Mouse (Mus musculus): ENCODE results near the gene Ncan.
A peak's percentile ranks its signal among the peaks of the same experiment; 100 is the strongest.

Gene Ncan

DNA sequence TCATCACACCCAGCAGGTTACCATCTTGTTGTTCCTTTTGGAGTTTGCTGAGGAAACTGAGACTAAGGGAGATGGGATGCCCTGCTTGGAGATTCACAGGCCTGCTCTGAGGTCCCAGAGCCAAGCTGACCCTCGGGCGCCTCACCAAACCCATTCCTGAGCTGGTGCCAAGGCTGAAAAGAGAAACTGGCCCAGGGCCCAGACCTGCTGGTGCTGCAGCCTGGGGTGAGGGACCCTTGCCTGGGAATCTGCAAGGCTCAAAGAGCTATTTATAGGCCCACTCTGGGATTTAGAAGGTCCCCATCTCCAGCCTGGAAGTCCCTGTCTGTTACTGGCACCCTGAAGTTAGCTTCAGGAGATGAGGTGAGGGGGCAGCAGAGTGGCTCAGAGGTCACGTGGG lies 7.8 kb upstream of the Ncan start:
- no peak for DNase-seq

DNA sequence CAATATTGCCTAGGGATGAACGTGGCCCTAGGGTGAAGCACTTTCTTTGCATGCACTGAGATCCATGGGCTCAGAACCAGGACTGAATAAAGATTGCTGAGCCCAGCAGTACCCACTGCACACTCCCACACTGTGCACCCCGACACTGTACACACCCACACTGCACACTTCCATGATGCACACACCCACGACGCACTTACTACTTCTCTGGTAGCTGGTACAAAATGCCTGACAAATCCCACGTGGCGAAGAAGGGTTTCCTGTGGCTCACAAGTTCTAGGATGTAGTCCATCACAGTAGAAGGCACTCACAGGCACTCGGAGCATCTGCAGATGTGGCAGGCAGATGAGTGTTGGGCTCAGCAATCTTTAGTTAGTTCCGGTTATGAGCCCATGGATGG lies 4.3 kb upstream of the Ncan start:
- no peak for DNase-seq

DNA sequence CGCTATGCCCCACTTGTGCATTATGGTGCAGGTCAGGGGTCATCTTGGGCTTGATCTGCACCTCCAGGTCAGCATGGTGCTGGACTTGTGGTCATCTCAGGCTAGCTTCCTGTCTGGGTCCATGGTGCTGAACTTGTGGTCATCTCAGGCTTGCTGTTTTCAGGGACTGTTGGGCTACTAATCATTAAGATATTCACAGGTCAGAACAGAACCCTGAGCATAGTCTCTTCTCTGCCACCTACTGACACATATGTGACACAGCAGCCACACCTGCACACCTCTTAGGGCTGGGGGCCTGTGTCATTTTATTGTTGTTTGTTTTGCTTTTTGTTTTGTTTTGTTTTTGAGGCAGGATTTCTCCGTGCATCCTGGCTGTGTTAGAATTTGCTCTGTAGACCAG lies 2.2 kb upstream of the Ncan start:
- DNase-seq: peak; percentile 16

DNA sequence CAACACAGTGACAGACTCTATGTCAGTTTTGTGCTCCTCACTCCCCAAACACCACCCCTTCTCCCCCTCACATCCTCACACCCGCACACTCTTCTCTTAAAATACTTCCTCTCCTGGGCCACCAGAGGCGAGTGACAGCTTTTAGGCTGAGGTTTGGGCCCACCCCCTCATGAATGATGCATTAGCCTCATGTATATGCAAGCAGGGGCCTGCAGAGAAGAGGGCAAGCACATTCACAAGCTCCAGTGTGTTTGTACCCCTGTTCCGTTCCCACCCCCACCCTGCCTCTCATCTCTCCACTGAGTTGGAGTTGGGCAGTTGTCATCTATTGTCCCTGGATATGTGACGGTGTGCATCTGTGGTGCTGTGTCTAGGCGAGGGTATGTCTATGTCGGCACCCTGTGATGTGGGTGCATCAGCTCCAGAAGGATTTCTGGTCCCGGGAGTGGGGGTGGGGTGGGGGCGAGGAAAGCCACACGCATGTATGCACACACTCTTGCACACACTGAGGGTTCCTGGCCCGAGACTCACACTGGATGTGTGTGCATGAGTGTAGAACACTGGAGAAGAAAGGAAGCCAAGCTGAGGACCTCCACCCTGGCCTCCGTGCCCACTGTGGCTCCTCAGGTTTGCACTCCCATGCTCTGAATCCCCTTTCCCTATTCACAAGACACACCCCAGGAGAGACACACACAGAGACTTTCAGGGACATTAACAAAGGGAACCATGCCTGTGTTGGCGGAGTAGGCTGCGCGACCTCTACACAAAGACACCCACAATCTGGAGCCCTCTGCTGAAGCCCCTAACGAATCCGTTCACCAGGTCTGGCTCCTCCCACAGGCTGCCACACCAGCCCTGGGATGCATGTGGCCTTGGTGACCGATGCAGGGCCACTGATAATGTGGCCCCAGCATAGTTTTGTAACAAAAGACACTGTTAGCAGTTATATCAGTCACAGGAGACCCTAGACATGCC lies 1.7 kb downstream of the Ncan start:
- DNase-seq: peak; percentile 78

DNA sequence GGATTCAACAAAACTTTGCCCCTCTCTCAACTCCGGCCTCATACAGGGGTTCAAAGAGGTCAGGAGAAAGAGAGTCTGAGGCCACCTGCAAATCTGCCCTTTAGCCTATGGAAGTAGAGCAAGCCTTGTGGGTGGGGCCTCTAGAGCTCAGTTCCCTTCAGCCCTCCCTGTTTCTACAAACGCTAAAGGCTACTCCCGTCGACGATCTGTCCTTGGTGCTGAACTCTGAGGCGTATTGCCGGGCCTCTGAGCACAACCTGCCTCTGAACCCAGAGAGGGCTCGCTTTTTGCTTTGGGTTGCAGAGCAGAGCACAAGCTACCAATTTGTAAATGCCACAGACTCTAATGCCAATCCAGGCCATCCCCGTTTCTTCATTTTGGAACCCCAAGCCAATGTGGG lies 3.1 kb downstream of the Ncan start:
- DNase-seq: peak; percentile 84

DNA sequence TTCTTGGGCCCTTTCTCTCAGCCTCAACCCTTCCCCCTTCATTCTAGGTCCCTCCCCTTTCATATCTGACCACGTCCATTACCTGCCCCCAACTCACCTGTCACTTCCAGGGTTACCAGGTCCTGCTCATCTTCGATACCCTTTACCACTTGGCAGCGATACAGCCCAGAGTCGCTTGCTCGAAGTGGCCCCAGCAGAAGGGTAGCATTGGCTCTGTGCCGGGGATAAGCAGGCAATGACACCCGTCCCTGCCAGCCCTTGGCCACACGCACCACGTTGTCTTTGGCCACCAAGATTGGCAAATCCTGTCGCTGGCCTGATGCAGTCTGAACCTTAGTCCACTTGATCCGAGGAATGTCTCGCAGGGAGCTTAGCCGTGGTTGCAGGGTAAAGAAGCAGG lies 5.8 kb downstream of the Ncan start:
- DNase-seq: no peak

DNA sequence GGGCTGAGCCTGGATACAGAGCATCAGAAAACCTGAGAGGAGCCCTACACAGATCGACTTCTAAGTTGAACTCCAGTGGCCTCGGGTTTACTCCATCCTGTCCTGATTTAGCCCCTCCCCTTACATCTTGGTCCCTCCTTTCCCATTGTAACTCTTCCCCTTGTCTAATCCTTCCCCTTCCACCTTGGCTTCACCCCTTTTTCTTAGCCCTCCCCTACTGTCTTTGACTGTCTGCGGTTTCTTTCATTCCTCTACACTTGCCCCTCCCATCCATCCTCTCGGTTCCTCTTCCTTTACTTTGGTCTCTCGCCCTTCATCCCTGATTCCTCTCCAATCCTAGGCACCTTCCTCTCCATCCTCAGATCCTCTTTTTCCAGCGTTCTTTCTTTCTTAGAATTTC lies 6.2 kb downstream of the Ncan start:
- no peak for DNase-seq

DNA sequence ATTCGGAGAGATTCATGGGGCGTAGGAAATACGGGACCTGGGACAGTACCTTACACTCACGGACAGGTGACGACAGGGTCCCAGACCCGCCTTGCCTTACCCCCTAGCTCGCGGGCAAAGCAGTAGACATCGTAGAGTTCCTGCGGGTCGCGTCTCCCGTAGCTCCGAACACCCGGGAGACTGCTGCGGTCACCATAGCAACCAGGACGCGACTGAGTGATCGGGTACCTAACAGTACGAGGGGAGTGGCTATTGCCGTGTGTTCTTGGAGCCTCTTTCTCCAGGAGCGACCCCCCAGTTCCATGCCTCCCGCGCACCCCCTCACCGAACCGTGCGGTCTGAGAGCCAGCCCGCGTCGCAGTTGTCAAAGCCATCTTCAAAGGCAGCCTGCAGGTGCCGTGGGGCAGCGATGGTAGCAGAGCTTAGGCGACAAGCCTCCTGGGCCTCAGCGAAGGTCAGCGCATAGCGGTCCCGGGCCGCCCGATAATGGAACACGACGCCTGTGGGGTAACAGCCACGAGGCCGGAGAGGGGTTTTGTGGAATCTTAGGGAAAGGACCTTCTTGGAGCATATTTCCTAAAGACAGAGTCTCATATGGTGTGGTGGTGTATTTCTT lies 8.2 kb downstream of the Ncan start:
- peak; percentile 47 for DNase-seq

DNA sequence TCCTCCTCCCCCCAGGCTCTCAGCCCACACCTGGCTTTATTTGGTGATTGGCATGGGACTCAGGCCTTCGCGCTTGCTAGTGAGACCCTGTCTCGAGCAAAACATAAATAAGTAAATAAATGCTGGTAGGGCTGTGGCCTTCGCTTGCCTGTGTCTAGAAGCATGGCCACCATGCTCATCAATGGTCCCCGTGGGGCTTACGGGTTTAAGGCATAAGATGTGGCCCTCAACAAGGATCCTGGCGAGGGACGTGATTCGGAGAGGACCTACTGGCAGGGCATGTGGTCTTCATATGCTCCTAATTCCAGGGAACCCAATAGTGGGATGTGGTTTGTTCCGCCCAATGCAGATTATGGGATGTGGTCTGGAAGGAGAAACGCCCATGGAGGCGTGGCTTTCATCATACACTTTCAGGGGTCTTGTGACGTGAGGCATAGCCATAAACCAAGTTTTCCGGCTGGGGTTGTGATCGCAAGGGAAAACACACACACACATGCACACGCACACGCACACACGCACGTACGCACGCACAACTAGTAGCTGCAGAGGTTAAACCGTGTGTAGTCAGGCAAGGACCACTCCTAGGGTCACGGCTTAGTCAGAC lies 9.4 kb downstream of the Ncan start:
- DNase-seq: no peak

DNA sequence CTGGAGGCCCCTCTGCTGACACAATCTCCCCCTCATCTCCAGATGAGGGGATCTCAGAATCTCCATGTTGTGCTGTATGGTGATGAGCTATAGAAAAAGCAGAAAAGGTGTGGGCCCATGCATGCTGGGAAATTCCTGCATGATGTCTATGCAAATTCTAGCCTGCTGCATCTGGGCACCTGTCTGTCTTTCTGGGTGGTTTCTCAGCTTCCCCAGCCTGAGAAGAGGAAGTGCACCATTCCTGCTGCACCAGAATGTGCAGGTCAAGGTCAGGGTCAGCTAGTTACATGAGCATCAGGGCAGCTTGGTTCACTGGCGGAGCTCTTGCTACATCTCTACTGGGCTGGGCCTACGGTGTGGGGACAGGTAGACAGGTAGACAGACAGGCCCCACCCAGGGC lies 10.2 kb downstream of the Ncan start:
- no peak for DNase-seq

DNA sequence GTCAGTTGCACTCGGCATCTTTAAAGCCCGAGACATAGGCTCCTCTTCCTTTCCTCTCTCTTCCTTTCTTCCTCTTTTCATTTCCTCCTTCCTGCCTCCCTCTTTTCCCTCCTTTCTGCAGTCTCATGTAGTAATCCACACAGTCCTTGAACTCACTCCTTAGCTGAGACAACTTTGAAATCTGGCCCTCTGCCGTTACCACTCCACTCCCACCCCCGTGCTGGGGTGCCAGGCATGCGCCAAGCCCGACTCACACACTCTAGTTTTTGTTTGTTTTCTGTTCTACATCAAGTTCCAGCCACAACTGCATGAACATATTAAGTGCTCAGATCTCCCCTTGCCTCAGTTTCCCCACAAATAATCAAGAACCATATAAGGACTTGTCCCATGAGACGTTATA lies 15.8 kb downstream of the Ncan start:
- no peak for DNase-seq

DNA sequence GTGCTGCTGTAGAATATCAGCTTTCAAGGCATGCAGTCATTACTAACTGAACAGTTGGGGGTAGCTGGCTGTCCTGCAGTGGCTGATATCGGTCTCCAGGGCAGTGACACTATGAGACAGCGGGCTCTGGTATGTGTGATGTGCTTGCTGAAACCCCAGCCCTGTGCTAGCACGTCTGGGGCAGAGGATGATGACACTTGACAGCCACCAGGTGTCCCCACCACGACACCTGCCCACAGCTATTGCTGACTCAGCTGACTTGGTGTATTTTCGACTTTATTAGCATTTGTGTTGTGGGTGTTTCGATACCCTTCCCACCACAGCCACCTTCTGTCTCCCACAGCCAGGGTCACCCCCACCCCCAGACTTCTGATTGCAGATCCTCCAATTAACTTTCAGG lies 16.2 kb downstream of the Ncan start:
- peak; percentile 42 for DNase-seq

DNA sequence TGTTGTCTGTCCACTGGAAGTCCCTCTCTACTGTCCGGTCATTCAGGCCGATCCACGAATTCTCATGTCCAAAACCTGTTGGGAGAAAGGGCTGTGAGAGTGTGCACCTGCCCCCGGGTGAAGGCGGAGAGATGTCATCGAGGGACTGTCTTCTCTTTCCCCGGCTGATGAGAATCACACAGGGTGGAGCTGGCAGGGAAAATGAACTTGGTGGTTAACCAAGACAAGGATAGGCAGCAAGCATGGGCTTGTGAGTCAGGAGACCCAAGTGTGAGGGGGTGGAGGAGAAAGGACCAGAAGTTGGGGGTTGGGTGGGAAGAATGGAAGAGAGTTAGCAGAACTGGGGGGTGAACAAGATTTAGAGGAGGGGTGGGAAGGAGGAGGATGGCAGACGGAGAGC lies 20.4 kb downstream of the Ncan start:
- no peak for DNase-seq

DNA sequence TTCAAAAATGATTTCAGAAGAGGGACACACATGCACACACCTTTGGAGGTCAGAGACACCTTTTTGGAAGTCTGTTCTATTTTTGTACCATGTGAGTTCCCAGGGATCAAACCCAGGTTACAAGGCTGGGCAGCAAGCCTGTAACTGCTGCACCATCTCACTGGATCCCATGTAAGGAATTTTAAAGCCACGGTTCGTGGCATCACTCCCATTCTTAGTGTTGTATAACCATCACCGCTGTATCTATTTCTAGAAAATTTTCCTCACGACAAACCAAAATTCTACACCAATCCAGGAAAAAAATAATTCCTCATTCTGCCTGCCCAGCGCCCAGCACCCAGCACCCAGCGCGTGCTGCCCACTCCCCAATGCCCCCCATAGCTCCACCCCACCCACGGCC lies 21.4 kb downstream of the Ncan start:
- DNase-seq: no peak

DNA sequence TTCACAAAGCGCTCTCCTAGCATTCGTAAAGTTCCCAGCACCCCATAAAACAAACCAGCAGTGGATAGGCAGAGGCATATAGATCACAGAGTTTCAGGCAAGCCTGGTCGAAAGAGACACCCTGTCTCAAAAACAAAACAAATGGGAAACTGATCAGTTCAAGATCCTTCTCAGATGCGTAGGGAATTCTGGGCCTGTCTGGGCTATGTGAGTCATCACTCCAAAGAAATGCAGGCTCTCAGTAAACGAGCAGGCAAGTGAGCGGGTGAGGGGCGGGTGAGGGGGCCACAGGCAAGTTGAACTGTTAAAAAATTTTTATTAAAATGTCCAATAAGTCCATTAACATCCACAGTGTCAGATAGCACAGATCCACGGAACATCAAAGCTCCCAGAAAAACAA lies 27.9 kb downstream of the Ncan start:
- DNase-seq: no peak

DNA sequence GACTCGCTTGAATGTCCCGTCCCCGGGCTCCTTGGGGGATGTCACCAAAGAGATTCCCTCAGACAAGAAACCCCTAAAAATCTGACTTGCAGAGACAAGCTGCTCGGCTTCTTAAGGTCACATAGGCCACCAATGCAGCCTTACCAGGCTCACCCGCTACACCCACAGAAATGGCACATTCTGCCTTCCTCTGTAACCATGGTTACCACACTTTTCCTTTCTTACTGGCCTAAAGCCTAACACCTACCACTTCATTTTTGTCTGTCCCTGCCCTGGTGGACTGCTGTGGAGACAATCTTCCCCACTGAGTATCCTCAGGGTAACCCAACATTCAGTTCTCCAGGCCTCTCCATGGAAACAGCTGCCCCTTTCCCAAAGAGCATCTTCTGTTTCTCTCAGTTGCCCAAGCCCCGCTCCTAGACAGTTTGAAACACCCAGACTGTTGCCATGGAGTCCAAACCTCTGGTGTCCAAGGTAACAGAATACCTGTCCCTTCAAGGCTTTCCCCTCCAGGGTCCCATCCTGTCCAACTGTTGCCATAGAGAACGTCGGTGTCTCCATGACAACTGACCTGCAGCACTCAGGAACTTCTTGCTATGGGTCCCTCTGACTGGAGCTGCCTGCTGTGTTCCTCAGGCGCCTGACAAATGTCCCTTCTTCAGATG lies 31.2 kb downstream of the Ncan start:
- peak; percentile 24 for DNase-seq

DNA sequence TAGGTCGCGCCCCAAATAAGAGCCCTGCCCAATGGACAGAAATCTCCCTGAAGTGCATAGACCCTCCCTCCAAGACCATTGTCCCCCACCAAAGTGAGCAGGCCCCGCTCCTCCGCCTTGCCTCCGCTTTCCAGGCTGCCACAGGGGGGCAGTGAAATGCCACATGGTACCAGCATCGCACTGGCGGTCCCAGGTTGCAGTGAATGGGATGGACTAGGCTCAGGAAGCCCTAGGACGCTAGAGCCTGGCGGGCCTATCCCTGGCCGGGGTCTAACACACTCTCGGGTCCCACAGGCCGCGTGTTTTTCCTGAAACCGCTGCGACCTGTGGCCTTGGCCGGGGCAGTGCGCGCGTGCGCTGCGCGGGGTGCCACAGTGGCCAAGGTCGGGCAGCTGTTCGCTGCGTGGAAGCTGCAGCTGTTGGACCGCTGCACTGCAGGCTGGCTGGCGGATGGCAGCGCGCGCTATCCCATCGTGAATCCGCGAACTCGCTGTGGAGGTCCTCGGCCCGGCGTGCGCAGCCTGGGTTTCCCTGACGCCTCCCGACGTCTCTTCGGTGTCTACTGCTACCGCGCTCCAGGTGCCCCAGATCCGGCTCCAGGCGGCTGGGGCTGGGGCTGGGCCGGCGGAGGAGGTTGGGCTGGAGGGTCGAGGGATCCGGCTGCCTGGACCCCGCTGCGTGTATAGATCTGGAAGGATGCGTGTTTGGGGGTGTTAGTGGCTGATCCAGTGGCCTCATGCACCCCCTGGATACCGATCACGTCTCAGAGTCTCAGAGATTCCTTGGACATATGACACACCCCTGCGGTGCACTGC lies 32.6 kb downstream of the Ncan start:
- DNase-seq: peak; percentile 80

DNA sequence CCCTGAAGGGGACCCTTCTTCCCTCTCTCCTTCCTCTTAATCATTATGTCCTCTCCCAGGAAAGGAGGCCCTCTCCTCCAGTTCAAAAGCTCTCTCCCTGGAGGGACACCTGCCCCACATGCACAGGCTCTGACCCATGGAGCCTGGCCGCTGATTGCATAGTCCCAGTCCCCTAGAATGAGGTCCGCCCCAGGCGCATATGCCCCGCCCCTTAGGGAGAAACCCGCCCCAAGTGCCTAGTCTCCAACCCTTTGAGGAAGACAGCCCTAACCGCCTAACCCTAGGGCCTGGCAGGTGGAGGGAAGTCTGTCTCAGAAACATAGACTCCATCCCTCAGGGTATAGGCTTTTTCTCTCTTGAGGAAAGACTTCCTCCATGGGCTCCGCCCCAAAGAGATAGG lies 33.4 kb downstream of the Ncan start:
- DNase-seq: no peak

DNA sequence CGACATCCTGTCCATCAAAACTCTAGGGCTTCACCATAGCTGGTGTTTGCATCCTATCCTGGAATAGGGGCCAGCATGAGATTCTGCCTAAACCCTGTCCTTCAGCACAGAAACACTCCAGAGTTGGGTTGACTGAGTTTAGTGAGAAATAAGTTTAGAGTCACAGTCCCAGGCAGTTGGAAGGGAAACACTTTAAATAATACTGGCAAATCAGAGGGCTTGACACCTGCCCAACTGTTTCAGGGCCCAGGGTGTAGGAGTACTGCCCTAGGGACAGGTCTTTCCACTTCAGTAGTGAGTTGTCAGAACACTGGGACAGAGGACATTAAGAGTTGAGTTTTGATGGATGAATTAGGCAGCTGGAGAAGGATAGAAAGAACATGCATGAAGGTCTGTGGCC lies 34.5 kb downstream of the Ncan start:
- DNase-seq: no peak

DNA sequence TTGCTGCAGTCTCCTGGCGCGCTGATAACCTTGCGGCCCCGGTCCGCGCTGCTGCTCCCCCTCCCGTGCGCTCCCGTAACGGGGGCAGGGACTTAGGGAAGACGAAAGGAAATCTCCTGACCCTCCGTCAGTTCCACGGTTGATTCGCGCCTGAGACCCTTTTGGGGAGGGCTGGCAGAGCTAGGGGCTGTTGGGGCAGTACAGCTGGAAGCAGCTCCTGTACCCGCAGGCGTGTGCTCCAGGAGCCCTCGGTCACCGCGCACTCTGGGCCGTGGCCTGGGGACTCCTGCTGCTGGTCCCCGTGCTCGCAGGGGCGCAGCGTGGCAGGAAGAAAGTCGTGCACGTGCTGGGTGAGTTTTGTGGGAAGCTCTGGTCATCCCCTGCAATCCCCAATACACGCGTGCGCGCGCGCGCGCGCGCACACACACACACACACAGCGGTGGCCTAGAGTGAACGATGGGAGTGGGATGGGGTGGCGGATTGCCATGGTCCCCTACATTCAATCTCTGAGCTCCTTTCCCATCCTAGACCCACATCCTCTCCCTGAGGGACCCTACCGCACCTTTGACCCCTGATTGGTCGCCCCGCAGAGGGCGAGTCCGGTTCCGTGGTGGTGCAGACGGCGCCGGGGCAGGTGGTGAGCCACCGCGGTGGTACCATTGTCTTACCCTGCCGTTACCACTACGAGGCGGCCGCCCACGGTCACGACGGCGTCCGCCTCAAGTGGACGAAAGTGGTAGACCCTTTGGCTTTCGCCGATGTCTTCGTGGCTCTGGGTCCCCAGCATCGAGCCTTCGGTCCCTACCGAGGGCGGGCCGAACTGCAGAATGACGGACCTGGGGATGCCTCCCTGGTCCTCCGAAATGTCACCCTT lies 36.2 kb downstream of the Ncan start:
- DNase-seq: peak; percentile 48

DNA sequence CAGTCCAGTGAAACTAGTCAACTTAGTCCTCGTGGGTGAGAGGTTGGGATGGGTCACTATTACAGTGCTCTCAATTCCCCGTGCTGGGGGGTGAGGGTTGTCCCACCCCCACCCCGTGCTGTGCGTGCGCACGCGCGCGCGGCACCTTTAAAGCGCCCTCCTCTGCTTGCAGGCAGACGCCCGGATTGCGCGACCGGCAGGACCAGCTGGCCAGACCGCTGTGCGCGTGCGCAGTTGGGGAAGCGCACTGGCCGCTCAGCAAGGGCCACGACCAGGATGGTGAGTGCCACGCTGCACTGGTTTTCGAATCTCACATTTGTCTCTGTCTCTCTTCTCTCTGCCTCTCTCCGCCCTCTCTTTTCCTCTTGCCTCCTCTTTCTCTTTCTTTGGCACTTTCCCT lies 37.4 kb downstream of the Ncan start, which contains the start of gene Hapln4:
Gene Hapln4, plus strand, starts transcription at position 173 of the 400 bp plus-strand sequence.
- peak; percentile 85 for DNase-seq

DNA sequence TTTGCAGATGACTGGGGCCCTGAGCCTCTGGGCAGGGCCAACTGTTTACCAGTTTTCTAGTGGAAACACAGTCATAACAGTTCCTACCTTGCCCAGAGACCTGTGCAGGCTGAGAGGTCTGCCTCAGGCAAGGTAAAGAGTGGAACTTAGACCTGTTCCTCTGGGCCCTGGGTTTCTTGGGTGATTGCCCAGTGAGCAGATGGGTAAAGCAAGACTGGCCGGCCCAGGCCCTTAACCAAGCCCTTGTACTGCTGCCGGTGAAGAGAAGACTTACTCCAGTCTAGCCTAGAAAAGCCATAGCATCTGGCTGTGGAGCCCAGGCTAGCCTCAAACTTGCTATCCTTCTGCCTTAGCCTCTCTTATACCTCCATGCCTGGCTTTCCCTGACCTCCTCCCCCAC lies 38.7 kb downstream of the Ncan start:
- no peak for DNase-seq
